Mouse (Mus musculus): ENCODE measurements at regions not wholly inside any gene's neighbourhood (a gene's known extent, or its start where the extent isn't known, plus 50 kb on each side); places are given as distances from the start of the nearest gene placed in this dataset.

DNA sequence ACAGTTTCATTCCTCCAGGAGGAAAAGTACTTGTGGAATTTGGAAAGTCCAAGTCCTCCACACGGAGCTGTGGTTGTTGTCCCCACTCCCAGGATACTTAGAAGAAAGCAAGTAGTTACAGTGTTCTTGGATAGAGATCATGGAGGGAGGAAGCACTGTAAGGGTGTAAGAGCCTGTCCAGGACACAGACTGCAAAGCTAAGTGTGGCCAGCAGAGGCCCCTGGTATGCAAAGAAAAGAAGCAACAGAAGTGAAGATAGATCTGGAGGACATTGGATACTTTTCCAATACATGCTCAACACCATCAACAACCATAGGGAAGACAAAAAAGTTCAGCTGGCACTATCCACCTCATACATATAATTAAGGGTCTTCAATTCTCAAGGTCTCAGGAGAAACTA, 197.4 kb downstream of the Meis1 start:
- no peak for DNase-seq (ENCODE audit: low spot score in 2 of 2)

DNA sequence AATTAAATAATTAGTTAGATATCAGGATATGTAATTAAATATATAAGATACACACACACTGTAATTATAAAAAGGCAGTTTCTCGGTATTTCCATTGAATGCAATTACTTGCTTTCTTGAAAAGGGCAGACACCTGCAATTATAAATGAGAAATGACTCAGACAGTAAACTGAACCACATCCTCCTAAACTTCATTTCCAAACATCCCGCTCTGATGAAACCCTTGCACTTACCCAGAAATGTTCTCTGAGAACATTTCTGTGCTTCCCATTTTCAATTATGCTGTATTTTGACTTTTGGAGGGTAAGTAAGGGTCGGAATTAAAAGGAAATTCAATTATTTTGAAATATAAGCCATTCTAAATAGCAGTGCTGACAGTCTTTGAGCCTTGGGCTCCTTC, 204.7 kb downstream of the Meis1 start:
- no peak for DNase-seq (ENCODE audit: low spot score in 2 of 2)

DNA sequence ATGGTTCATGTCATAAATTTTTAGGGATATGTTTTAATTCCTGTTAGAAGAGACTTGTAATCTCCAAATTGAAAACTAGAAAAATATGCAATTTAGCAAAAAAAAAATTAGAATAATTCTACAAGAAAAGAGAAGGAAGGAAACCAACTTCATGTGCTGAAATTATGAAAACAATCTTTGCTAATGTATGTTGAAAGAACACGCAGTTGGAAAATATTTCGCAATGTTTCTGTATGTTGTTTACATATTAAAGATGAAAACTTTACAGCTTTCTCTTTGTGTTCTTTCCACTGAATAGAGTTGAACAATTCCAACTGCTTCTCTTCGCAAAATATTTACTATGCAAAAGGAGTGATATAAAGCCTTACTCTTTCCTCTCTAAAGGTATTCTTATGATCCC, 251.3 kb downstream of the Meis1 start:
- no peak for DNase-seq (ENCODE audit: low spot score in 2 of 2)

DNA sequence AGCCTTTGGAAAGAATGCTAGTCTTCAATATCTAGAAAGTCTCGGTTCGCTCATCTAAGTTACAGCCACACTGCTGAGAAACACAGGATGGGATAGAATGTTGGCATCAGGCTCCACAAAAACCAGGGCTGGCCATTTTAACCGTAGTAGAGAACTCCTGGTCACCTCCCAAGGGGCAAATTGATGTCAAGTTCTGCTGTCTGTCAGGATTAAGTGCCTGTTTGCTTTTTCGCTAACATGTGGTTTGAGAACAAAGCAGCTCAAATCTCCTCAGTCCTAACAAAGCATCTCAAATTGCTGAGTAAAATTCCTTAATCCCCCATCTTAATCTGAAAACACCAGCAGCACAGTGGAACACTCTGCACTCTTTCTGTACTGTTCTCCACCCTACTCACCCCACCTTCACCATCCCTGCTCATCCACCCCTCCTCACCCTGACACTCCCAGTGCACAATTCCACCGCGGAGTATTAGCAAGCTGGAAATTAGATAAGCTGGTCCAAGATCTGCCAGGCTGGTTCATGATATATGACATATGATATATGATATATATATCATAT, 252.2 kb downstream of the Meis1 start:
- no peak for DNase-seq (ENCODE audit: low spot score in 2 of 2)

DNA sequence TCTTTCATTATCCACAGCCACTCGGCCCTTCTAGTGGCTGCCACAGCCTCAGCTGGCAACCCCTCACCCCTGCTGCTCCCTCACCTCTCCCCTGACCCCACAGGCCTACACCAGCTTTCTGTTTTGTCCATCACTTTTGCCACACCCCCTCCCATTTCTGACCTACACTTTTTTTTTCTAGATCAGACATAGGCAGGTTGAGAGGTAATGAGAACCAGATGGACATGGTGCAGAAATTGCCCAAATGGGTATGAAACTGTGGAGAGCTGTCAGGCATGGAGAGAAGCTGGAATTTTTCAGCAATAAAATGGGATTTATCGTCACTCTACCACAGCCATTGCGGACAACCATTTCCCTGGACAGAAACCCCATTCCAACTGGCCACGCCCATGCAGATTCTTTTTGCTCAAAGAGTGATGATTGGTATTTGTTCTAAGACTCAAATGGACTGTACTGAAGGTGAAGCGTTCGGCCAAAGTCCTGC, 260.2 kb downstream of the Meis1 start:
- no peak for DNase-seq (ENCODE audit: low spot score in 2 of 2)

DNA sequence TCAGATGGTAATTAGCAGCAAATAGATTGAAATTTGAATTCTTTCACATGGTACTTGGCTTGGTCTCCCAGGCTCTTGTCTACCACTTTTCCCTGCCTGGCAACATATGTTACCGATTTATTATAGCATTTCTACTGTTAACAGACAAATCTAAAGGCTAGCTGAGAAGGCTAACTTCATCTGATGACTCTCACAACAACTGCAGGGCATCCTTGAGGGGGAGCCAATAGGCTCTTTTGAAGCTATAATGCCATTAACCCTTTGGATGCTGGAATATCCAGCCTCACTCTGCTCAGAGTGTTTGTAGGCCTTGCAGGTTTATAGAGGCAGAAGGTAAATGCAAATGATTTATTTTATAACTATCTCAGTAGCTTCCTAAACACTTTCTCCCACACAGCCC, 262.2 kb downstream of the Meis1 start:
- no peak for DNase-seq (ENCODE audit: low spot score in 2 of 2)

DNA sequence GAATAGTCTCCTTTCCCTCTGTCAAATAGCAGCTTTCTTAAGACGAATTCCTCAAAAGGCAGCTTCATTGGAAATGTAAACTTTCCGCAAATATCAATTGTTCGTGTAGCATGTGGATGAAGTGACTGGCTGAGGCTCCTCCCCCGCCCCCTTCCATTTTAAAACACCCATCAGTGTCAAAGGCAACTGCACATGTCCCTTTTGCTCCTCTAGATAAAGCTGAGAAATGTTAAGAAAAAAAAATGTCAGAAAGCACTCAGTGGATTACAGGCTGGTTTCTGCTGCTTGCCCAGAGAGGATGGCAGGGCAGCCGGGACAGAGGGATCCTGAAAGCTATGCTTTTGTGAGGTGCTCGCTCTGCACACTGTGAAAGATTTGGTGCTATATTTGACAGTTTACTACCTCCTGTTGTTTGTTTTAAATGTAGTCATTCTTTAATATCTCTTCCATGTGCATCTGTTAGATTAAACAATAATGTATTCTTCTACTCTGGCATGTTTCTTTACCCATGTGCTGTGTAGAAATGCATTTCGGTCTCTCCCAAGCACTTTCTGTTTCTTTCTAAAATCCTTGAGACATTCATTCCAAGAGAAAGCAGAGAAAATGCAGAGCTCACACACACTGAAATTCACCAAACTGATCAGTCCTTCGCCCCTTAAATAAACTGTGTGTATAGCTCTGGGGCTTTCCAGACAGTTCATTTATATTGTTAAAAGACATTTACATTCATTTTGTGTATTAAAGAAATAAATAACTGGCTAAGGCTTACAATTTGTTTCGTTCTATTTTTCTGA, 263.9 kb downstream of the Meis1 start:
- no peak for DNase-seq (ENCODE audit: low spot score in 2 of 2)

DNA sequence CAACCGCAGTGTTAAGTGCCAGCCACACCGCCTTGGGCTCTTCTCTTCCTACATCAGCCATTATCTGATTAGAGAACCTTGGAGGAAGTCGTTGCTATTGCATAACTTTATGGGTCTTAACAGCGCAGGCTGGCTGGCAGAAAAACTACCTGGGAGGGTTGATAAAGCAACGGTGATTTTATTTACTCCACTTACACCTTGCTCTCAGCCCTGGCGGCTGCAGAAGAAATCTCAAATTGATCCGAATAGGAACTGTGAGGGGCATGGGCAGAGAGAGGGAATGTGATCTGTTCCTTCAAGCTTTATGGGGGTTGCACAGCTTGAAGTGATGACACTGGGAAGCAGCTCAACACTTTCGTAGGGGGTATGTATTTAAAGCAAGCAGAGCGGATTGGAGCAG, 264.9 kb downstream of the Meis1 start:
- DNase-seq (ENCODE audit: low spot score in 2 of 2): no peak

DNA sequence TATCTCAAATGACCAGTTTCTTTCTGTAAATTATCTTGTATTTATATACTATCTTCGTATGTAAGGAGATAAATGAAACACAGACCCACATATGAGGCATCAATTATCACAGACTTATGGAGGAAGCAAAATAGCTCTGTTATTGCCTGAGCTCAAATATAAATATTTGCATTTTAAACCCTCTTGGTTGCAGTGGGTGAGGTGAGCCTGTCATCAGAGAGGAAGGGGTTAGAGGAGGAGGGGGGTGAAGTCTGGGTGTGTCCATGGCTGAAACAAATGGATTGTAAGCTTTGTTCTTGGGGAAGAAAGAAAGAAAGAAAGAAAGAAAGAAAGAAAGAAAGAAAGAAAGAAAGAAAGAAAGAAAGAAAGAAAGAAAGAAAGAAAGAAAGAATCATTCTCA, 265.5 kb downstream of the Meis1 start:
- DNase-seq (ENCODE audit: low spot score in 2 of 2): no peak

DNA sequence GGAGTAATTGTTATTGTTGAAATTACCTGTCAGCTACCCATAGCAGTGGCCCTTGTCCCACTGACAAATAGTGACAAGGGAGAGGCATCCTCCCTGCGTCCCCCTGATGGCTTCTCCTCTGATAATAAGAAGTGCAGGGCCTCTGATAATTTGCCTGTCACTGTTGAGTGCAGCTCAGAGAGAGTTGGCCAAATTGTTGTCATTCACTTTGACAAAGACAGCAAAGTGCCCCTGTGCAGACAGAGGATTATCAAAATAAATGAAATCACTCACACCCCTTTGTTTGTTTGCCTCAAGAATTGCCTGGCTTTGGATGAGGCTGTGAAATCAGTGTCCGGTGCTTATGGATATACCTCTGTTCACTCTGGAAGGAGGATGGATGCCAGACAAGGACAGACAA, 266.3 kb downstream of the Meis1 start:
- DNase-seq (ENCODE audit: low spot score in 2 of 2): no peak

DNA sequence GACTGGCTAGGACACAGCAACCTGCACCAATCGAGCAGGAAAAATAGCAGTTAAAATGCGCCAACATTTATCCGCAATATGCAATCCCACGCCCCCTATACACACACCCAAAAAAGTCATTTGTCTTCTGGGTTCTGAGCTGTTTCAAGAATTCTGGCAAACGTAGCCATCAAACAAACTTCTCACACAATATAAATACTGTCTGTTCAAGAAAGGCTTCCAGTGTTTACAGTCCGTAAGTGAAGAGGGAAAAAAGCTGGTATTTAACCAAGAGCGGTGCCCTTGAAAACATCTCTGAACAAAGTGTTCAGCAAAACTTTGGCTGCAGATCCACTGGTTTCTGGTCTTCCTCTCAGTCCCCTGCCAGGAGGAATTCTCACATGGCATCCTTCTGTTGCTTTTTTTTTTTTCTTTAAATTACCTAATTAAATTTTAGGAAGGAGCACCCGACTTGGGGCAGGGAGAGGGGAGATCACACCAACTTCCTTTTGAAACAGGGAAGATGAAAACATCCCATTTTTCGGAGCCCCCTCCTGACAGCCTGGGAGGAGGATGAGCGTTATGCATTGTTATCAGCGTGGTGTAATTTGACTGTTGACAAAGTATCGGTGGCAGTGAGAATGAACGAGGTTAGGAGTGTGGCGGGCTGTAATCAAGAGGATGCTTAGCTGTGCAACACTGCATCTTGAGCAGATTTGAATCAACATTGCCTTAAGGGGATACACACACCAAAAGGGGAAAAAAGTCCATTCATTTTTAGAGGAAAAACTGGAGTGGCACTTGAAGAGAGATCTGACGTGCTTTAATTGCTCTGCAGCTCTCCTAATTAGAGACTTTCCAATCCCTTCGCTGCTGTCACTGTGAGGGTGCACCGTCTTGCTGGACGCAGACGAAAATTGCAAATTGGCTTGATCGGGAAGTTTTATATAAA, 267.6 kb downstream of the Meis1 start:
- no peak for DNase-seq (ENCODE audit: low spot score in 2 of 2)

DNA sequence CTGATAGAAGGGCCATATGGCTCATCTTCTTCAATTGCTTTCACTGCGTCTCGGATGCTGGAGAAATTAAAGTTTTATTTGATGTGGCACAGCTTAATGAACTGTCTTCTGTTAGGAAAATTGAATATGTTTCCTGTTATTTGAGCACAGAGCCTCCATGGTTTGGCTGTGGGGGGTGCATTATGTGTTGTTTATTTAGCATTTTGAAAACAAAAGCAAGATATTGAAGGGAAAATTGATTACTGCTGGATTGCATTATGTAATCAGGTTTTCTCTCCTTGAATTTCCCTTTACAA, 268.8 kb downstream of the Meis1 start:
- DNase-seq (ENCODE audit: low spot score in 2 of 2): no peak

DNA sequence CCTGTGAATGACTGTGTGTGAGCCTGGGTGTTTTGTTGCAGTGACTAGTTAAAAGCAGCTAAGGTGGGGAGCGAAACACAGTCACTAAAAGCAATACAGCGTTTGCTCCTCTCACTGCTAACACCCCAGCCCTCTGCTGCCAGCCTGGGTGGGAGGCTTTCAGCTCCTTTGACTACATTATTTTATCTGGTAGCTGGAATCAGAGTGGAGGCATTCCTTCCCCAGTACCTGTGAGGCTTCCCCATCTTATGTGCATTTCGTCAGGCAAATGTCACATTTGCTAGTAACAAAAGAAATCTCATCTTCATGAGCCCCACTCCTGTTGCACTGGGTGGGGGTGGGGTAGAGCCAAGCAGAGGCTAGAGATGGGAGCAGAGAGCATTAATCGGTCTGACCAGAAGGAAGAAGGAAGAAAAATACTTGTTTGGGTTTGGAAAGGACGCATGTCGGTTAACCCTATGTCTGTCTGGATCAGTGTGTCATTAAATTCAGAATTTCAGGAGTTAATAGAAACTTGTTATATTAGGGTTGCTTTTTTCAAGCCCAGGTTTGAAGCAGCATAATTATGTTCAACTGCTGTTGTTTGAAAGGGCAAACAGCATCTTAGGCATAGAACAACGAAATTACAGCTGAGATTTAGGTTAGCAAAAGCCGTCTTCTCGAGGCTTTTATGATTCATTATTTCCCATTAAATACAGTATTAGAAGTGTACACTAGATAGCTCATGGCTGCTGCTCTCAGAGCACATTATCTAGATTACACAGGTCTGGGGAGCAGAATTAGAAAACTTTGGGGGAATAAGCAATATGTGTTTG, 269.3 kb downstream of the Meis1 start:
- DNase-seq (ENCODE audit: low spot score in 2 of 2): no peak

DNA sequence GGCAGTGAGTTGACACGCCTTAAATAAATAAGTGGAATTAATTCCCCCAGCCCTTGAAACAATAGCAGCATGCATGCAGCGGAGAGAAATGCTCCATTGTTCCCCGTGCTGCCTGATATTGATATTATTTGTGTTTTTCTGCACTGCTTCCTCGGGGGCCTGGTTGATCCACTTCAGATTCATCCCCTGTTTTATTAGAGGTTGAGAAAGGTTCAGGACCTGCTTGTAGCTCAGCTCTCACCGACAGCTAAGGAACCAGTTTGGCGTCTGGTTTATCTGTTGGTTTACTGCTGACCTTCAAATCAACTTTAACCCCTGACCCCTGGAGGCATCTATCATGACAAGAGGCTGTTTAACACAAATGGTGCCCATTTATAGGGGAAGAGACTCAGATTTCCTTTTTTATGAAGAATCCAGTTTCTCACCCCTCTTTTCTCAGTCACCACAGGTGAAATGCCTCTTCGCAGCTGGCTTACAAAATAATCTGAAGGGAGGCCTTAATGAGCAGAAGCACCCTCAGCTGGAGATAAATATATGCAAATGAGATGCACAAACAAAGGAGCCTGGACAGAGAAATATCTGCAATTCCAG, 270.8 kb downstream of the Meis1 start:
- DNase-seq (ENCODE audit: low spot score in 2 of 2): no peak

DNA sequence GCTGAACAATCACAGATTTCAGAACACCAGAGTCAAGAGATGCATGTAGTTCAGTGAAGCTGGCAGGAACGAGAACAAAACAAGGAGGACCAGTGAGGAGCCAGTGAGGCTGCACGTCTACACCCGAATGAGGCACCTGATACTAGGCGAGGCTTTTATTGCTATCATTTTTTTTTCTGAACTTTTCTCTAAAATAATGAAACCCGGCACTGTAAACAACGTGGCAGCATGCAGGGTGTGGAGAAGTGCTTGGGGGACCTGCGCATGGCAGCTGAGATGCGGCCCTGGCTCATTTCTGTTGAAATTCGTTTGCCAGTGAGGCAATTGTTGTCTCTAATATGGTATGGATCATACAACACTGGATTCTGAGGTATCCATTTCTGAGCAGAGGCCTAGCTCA, 271.4 kb downstream of the Meis1 start:
- no peak for DNase-seq (ENCODE audit: low spot score in 2 of 2)

DNA sequence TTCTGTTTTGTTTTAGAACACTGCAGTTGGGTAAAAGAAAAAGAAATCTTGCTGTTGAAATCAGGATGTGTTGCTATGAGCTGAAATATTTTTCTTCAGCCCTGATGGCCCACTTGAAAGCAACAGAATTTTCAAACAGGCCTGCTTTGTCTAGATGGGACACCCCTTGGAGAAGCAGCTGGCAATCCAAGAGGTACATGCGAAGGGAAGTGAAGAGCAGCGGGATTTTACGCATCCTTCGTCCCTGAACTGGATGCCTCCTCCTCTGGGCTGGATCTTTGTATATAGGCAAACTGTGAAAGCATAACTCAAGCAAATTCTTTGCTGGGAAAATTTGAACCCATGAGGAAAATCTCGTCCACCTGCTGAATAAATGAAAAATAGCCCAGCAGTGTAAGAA, 272.3 kb downstream of the Meis1 start:
- DNase-seq (ENCODE audit: low spot score in 2 of 2): no peak

DNA sequence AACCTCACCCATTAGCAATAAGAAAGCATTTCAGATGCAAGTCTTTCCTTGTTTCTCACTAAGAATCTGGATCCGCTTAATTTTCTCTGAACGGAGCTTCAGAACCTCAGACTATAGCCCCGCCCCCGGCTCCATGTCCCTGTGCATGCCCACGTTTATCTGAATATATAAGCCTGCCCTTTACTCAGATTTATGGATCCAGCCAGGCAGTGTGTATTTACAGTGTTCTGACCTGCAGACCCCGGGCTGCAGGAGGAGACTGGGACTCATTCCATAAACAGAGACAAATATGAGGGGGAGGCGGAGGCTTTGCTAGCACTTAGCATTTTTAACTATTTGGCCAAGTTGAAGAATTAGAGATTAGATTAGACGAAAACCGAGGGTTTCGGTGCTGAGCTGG, 272.9 kb downstream of the Meis1 start:
- DNase-seq (ENCODE audit: low spot score in 2 of 2): no peak

DNA sequence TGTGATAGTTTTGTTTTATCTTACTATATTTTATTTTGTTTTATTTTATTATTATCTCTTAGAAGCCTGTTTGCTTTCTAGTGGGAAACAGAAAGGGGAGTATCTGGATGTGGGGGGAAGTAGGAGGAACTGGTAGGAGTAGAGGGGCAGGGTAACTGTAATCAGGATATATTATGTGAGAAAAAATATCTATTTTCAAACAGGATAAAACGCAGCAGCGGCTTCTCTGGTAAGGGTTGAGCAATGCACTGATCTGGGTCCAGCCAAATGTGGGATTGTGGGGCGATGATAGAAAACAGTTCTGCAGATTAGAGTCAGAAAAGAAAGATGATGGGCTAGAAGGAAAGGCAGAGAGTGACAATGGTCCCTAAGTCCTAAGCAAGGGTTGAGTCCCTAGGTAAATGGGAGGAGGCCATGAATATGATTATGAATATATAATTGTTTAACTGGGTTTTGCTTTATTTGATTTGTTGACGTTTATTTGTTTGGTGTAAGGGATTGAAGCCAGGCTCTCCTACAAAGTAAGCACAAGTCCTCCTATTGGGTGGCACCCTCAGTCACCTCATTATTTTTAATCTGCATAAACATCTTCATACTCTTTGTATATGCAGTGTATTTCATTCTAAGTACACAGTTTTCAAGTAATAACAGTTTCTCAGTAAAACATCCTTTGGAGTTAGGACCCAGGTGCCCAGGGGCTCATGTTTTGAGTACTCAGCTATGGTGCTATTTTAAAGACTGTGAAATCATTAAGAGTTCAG, 283.7 kb downstream of the Meis1 start:
- no peak for DNase-seq (ENCODE audit: low spot score in 2 of 2)

DNA sequence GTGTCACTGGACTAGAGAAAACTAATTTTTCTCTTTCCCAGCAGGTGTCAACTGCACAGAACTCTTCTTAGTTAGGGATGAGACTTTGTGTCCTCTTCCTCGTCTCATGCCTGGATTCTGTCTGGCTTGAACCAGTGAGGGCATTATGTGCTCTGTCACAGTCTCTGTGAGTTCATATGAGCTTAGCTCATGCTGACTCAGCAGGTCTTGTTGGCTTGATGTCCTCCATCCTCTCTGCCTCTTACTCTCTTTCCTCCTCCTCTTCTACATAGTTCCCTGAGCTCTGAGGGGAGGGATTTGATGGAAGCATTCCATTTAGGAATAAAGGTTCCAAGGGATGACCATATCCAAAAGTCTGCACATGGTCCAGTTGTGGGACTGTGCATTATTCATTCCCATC, 284.7 kb downstream of the Meis1 start:
- DNase-seq (ENCODE audit: low spot score in 2 of 2): no peak

DNA sequence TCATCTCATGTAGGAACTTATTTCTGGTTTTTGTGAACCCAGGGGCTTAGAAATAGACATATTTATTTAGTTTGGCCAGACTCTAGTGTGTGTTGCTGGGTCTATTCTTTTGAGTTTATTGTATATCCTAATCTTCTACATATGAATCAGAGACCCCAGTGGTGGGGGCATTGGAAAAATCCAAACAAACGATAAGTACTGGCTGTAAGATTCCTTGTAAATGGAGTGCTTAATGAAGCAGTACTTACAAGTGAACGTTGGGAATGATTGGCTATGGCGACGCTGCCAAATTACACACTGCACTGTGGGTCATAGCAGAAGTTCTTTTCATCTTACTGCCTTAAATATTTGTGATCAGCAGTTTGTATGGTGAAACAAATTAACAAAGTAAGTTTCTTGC, 289.0 kb downstream of the Meis1 start:
- no peak for DNase-seq (ENCODE audit: low spot score in 2 of 2)

DNA sequence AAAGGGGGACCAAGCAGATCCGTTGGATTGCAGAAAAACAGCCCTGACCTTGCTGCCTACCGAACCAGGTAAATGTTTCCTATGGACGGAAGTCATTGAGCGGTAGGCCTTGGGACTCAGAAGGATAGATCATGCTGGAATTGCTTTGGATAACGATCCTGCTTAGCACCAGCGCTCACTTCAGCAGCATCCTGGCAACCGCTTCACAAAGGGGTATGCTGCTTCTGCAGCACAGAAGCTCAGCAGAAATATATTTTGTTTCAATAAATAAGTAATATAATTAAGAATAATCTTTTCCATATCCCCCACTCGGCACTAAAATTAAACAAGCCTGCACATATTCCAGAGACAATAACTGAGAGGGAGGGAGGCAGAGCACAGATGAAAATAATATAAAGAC, 296.0 kb downstream of the Meis1 start:
- no peak for DNase-seq (ENCODE audit: low spot score in 2 of 2)

All from right cerebral cortex, adult 2 months (tissue).